Mouse (Mus musculus): Measurements from ENCODE around the gene Cxxc4.

- TF ChIP-seq CTCF (conservative IDR thresholded peaks at IDR 0.05; ENCODE audit: insufficient read depth, insufficient read length, low read depth, low read length) (no peak), POLR2A (IDR thresholded peaks at IDR 0.05; ENCODE audit: low read depth, low read length) (no peak)
Observed at GRCm38 (mm10) chr3:134259300-134259699, 23.0 kb downstream of the Cxxc4 start.

Measured in kidney, adult 2 months (tissue).